Mouse (Mus musculus): Measurements from ENCODE around the gene Lce1d. TPM values are rescaled to one million over a fixed set of nuclear protein-coding genes. Genes with fewer than 3 reads are reported as not detected.

The Lce1d gene
- not detected for total RNA-seq (2021)
- long read RNA-seq, experiment 1 = 0 reads
- long read RNA-seq, experiment 2 = 0 reads

GRCm38 (mm10) chr3:92687110-92687509 lies at the start of gene Lce1d:
Gene Lce1d, minus strand, starts transcription at chr3:92687210.
- no peak for DNase-seq (ENCODE audit: low spot score in 2 of 2)

GRCm38 (mm10) chr3:92722631-92723030 lies 35.6 kb upstream of the Lce1d start:
- no peak for DNase-seq (ENCODE audit: low spot score in 2 of 2)

- no peak for DNase-seq (ENCODE audit: low spot score in 2 of 2)
Measured at GRCm38 (mm10) chr3:92720250-92720649, 33.2 kb upstream of the Lce1d start, which contains the start of gene Lce1f. Gene Lce1f, minus strand, starts transcription at chr3:92720350.

DNA sequence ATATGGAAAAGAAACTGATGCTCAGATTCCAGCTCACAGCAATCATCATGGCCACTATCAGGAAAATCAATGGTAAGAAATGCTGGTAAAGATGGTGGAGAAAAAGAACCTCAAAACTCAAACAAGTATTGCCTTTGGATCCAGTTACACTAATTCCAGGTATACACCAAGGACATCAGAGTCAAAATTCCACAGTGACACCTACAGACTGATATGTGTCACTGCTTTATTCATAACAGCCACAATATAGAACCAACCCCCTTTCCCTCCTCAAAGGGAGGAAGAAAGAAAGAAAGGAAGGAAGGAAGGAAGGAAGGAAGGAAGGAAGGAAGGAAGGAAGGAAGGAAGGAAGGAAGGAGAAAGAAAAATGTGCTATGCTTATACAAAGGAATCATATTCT lies 28.1 kb upstream of the Lce1d start:
- no peak for DNase-seq (ENCODE audit: low spot score in 2 of 2)

- no peak for DNase-seq (ENCODE audit: low spot score in 2 of 2)
Measured at GRCm38 (mm10) chr3:92708974-92709373, 22.0 kb upstream of the Lce1d start, which contains the start of gene Lce1e. Gene Lce1e, minus strand, starts transcription at chr3:92709074.

- DNase-seq (ENCODE audit: low spot score in 2 of 2) = no peak
Measured at GRCm38 (mm10) chr3:92694613-92695012, 7.6 kb upstream of the Lce1d start.

DNA sequence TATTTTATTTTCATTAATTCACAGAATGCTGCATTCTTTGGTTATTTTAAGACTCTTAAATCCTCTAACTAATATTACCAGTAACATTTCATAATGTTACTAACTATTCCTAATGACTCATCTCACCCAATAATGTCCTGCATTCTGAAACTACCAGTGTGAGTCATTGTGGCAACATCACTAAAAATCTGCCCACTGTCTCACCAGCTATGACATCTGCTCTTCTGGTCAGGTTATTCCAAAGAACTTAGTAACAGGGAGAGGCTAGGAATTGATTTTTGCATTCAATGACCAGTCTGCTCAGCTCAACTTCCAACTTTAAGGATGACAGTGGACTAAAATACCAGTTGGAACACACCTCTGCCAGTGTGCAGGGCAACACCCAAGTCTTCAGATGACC lies 4.7 kb upstream of the Lce1d start:
- no peak for DNase-seq (ENCODE audit: low spot score in 2 of 2)

DNA sequence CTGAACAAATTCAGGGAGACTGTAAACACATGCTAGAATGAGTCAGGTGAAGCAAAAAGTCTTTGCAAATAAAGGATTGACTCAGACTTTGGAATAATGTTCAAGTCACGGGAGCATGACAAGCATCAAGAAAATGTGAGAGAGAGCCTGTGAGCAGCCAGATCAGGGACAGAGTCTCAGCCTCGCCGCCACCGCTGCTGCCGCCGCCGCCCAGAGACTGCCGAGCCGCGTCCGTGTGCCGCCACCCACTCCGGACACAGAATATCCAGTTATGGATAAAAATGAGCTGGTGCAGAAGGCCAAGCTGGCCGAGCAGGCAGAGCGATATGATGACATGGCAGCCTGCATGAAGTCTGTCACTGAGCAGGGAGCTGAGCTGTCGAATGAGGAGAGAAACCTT lies 2.1 kb upstream of the Lce1d start:
- peak in 1 of 2 experiments; percentile 5 for DNase-seq (ENCODE audit: low spot score in 2 of 2)

GRCm38 (mm10) chr3:92678947-92679346 lies 8.1 kb downstream of the Lce1d start, which contains the start of gene Lce1c:
Gene Lce1c, plus strand, starts transcription at chr3:92679247.
- no peak for DNase-seq (ENCODE audit: low spot score in 2 of 2)

GRCm38 (mm10) chr3:92670215-92670614 lies 16.8 kb downstream of the Lce1d start, which contains the start of gene Lce1a2:
Gene Lce1a2, minus strand, starts transcription at chr3:92670315.
- no peak for DNase-seq (ENCODE audit: low spot score in 2 of 2)

DNA sequence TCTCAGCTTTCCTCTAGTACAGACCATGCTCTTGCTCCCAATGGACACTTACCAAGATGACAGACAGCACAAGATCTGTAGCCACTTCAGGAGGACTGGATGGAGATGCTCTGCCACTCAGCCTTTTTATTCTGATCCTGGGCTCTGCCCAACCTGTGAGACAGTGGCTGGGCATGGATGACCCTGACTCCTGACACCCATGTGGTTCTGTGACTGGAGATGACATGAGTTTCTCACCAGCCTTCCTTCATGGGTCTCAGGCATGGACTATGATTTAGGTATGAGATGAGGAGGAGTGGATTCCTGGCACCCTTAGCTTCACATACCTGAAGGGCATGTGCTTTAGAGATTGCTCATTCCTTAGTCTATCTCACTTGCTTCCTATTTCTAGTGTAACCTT lies 30.2 kb downstream of the Lce1d start, which contains the start of gene Lce1b:
Gene Lce1b (minus strand): TSS at position 101 of the 400 bp plus-strand sequence.
- DNase-seq (ENCODE audit: low spot score in 2 of 2) = no peak

- no peak for DNase-seq (ENCODE audit: low spot score in 2 of 2)
Measured at GRCm38 (mm10) chr3:92648207-92648606, 38.8 kb downstream of the Lce1d start, which contains the start of gene Lce1a1. Gene Lce1a1, minus strand, starts transcription at chr3:92648307.

- DNase-seq (ENCODE audit: low spot score in 2 of 2) = no peak
Measured at GRCm38 (mm10) chr3:92639854-92640253, 47.2 kb downstream of the Lce1d start.

GRCm38 (mm10) chr3:92638653-92638991 lies 48.4 kb downstream of the Lce1d start:
- DNase-seq (ENCODE audit: low spot score in 2 of 2) = no peak

- no peak for DNase-seq (ENCODE audit: low spot score in 2 of 2)
Measured at GRCm38 (mm10) chr3:92637745-92638652, 49.0 kb downstream of the Lce1d start.

Other genes starting within 250 kb of the Lce1d start
- gene Sprr1b, start 248.4 kb downstream of the Lce1d start, total RNA-seq (2021) = not detected
- gene Sprr3, start 228.5 kb downstream of the Lce1d start, total RNA-seq (2021) = not detected
- not detected for gene Sprr1a, start 201.3 kb downstream of the Lce1d start, total RNA-seq (2021)
- gene Sprr4, start 186.7 kb downstream of the Lce1d start, total RNA-seq (2021) = not detected
- not detected for gene 2310046K23Rik, start 152.7 kb downstream of the Lce1d start, total RNA-seq (2021)
- not detected for gene Ivl, start 113.5 kb downstream of the Lce1d start, total RNA-seq (2021)
- not detected for gene Smcp, start 98.2 kb downstream of the Lce1d start, total RNA-seq (2021)
- not detected for gene 2210017I01Rik, start 79.7 kb downstream of the Lce1d start, total RNA-seq (2021)
- gene Lce6a, start 65.5 kb downstream of the Lce1d start, total RNA-seq (2021) = not detected
- not detected for gene Lce1a1, start 38.9 kb downstream of the Lce1d start, total RNA-seq (2021)
- not detected for gene Lce1b, start 30.3 kb downstream of the Lce1d start, total RNA-seq (2021)
- not detected for gene Lce1a2, start 16.9 kb downstream of the Lce1d start, total RNA-seq (2021)
- not detected for gene Lce1c, start 8.0 kb downstream of the Lce1d start, total RNA-seq (2021)
- gene Lce1e, start 21.9 kb upstream of the Lce1d start, total RNA-seq (2021) = not detected
- gene Lce1f, start 33.1 kb upstream of the Lce1d start, total RNA-seq (2021) = not detected
- not detected for gene Gm38119, start 51.9 kb upstream of the Lce1d start, total RNA-seq (2021)
- gene Lce1g, start 65.1 kb upstream of the Lce1d start, total RNA-seq (2021) = not detected
- not detected for gene Lce1h, start 77.9 kb upstream of the Lce1d start, total RNA-seq (2021)
- not detected for gene Lce1i, start 91.7 kb upstream of the Lce1d start, total RNA-seq (2021)
- gene Lce1j, start 103.3 kb upstream of the Lce1d start, total RNA-seq (2021) = not detected
- not detected for gene Lce1k, start 120.7 kb upstream of the Lce1d start, total RNA-seq (2021)
- gene Kprp, start 140.0 kb upstream of the Lce1d start, total RNA-seq (2021) = not detected
- not detected for gene Lce1l, start 164.1 kb upstream of the Lce1d start, total RNA-seq (2021)
- gene 2310050C09Rik, start 183.0 kb upstream of the Lce1d start, total RNA-seq (2021) = not detected
- not detected for gene Lce3a, start 239.0 kb upstream of the Lce1d start, total RNA-seq (2021)
- not detected for gene Lce3b, start 245.8 kb upstream of the Lce1d start, total RNA-seq (2021)